ENCODE assay signal across 13 mouse cellular contexts in the genomic region with DNA sequence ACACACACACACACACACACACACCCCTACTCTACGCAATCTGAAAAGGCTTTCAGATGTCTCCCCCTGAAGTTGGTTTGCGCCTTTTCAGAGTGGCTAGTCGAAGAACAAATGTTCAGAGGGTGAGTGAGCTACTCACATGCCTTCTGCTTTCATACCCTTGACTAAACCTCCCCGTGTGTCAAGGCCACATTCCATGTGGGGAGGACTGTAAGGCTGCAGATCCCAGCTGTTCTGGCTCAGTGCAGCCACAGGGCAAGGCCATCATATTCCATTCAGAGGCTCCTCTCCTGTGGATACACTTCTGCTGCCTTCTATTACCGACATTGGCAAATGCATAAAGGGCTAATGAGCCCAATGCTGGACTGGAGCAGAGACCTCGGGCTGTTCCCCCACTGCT. TPM values are rescaled to one million over a fixed set of nuclear protein-coding genes. Genes with fewer than 3 reads are reported as not detected.
A peak's percentile ranks its signal among the peaks of the same experiment; 100 is the strongest.
DNase-seq lines count a peak whose midpoint lies in the region; ATAC-seq lines count a peak whose summit lies in the region.
"Had no signal": no experiment of that assay in that cellular context is flagged by ENCODE, and none has a peak within 500 bp of the region (broad histone marks: within the 10 kb centered on the region; RNA-seq: fewer than 3 reads in every experiment).

No protein-coding gene starts in this region.

- DNase-seq in adrenal gland, adult 18-20 months (ENCODE audit: low spot score in 2 of 2), result peak; percentile 22 to 28
- DNase-seq in urinary bladder, postnatal 36 days (ENCODE audit: low spot score in 2 of 2), result no peak
- no peak for DNase-seq in layer of hippocampus, postnatal 14 days (ENCODE audit: low spot score in 2 of 2)
- DNase-seq in right cerebral cortex, adult 2 months (ENCODE audit: low spot score in 2 of 2), result no peak
- DNase-seq: cerebellum, adult 18-20 months; thymus, postnatal 36 days had no signal

- no peak for ATAC-seq in heart, embryonic 16.5 days (replicated peaks; ENCODE audit: extremely low read depth, insufficient read depth, low FRiP score)
- no peak; the same call in 1 of the 2 replicates for ATAC-seq in heart, embryonic 12.5 days (ENCODE audit: insufficient number of reproducible peaks, low FRiP score)
- ATAC-seq in embryonic facial prominence, embryonic 15.5 days (ENCODE audit: insufficient number of reproducible peaks, low FRiP score, low TSS enrichment, low read depth), result 0 out of 2 replicates have a peak, but pooled peaks have one; percentile 16
- ATAC-seq in lung, embryonic 16.5 days (ENCODE audit: low read depth), result peak; percentile 87

- H3K9ac ChIP-seq in heart, embryonic 16.5 days (ENCODE audit: low read length), result no peak overlapping the region
- H3K9ac ChIP-seq in heart, embryonic 12.5 days, result no peak overlapping the region
- no peak overlapping the region for H3K9ac ChIP-seq in embryonic facial prominence, embryonic 15.5 days
- H3K9ac ChIP-seq in lung, embryonic 16.5 days (ENCODE audit: low read length), result no peak overlapping the region
- H3K9ac ChIP-seq: neural tube, embryonic 13.5 days had no signal

- H3K36me3 ChIP-seq in heart, embryonic 16.5 days (ENCODE audit: control insufficient read depth, insufficient read depth), result no peaks in the 10 kb centered on the region
- H3K36me3 ChIP-seq in heart, embryonic 12.5 days, result no peaks in the 10 kb centered on the region
- H3K36me3 ChIP-seq in embryonic facial prominence, embryonic 15.5 days, result no peaks in the 10 kb centered on the region
- H3K36me3 ChIP-seq in lung, embryonic 16.5 days (ENCODE audit: control insufficient read depth, insufficient read depth, low read length), result no peaks in the 10 kb centered on the region
- H3K36me3 ChIP-seq: neural tube, embryonic 13.5 days had no signal

- 64% methylated on average over 6 of the region's 6 CpGs for WGBS in heart, embryonic 16.5 days
- WGBS in heart, embryonic 12.5 days, result 65% methylated on average over 6 of the region's 6 CpGs
- 54% methylated on average over 6 of the region's 6 CpGs for WGBS in embryonic facial prominence, embryonic 15.5 days
- 53% methylated on average over 6 of the region's 6 CpGs for WGBS in lung, embryonic 16.5 days

- no peaks in the 10 kb centered on the region for H3K27me3 ChIP-seq in heart, embryonic 16.5 days (ENCODE audit: control insufficient read depth, insufficient read depth, low read length)
- no peaks in the 10 kb centered on the region for H3K27me3 ChIP-seq in heart, embryonic 12.5 days (replicated peaks)
- H3K27me3 ChIP-seq in embryonic facial prominence, embryonic 15.5 days, result no peaks in the 10 kb centered on the region
- no peaks in the 10 kb centered on the region for H3K27me3 ChIP-seq in lung, embryonic 16.5 days (ENCODE audit: control insufficient read depth, insufficient read depth, low read depth, low read length)
- H3K27me3 ChIP-seq: CH12.LX; neural tube, embryonic 13.5 days had no signal

- no peak overlapping the region for H3K4me2 ChIP-seq in heart, embryonic 16.5 days (ENCODE audit: low read depth, low read length)
- H3K4me2 ChIP-seq in heart, embryonic 12.5 days, result no peak overlapping the region
- H3K4me2 ChIP-seq in embryonic facial prominence, embryonic 15.5 days (replicated peaks), result no peak overlapping the region
- H3K4me2 ChIP-seq in lung, embryonic 16.5 days (ENCODE audit: low read depth, low read length), result no peak overlapping the region
- H3K4me2 ChIP-seq: neural tube, embryonic 13.5 days had no signal

- H3K4me1 ChIP-seq in heart, embryonic 16.5 days (ENCODE audit: control insufficient read depth, insufficient read depth, low read length), result peaks cover 22% of the 10 kb centered on the region
- peaks cover 13% of the 10 kb centered on the region for H3K4me1 ChIP-seq in heart, embryonic 12.5 days (replicated peaks)
- peaks cover 40% of the 10 kb centered on the region for H3K4me1 ChIP-seq in embryonic facial prominence, embryonic 15.5 days
- H3K4me1 ChIP-seq in lung, embryonic 16.5 days (replicated peaks; ENCODE audit: control insufficient read depth, insufficient read depth, low read length), result peaks cover 14% of the 10 kb centered on the region

- no peak overlapping the region for H3K4me3 ChIP-seq in heart, embryonic 16.5 days (ENCODE audit: low read length)
- no peak overlapping the region for H3K4me3 ChIP-seq in heart, embryonic 12.5 days
- H3K4me3 ChIP-seq in embryonic facial prominence, embryonic 15.5 days (replicated peaks), result no peak overlapping the region
- no peak overlapping the region for H3K4me3 ChIP-seq in lung, embryonic 16.5 days (ENCODE audit: low read length)
- H3K4me3 ChIP-seq: neural tube, embryonic 13.5 days had no signal

- no peaks in the 10 kb centered on the region for H3K9me3 ChIP-seq in heart, embryonic 16.5 days (replicated peaks; ENCODE audit: control insufficient read depth, low read length)
- H3K9me3 ChIP-seq in heart, embryonic 12.5 days (replicated peaks), result no peaks in the 10 kb centered on the region
- H3K9me3 ChIP-seq in embryonic facial prominence, embryonic 15.5 days (replicated peaks), result no peaks in the 10 kb centered on the region
- no peaks in the 10 kb centered on the region for H3K9me3 ChIP-seq in lung, embryonic 16.5 days (ENCODE audit: control insufficient read depth, low read length)
- H3K9me3 ChIP-seq: neural tube, embryonic 13.5 days had no signal

- peak overlapping the region; percentile 10; the same call in 1 of the 2 replicates for H3K27ac ChIP-seq in heart, embryonic 16.5 days (ENCODE audit: low read length)
- H3K27ac ChIP-seq in heart, embryonic 12.5 days (ENCODE audit: poor library complexity, severe bottlenecking), result no peak overlapping the region
- H3K27ac ChIP-seq in embryonic facial prominence, embryonic 15.5 days (replicated peaks), result peak overlapping the region; percentile 29; the same call in 1 of the 2 replicates
- peak overlapping the region; percentile 89 for H3K27ac ChIP-seq in lung, embryonic 16.5 days (ENCODE audit: low read length)
- H3K27ac ChIP-seq: neural tube, embryonic 13.5 days had no signal

RNA-seq across cellular contexts. Expression of a gene that starts 30.3 kb away (rescaled TPM):
- polyA plus RNA-seq in heart, embryonic 16.5 days (2015; fragmentation: Nextera tagmentation; extraction: Ambion mirVana), result 1.1 and 1.2 TPM in 2 replicates
- 2.3 and 3.1 TPM in 2 replicates for polyA plus RNA-seq in heart, embryonic 12.5 days (2016; fragmentation: Nextera tagmentation; extraction: Ambion mirVana)
- 1 to 10 TPM; 2.8 to 8.0 TPM for total RNA-seq in adrenal gland, adult 18-20 months (2021)
- polyA plus RNA-seq in embryonic facial prominence, embryonic 15.5 days (2015; fragmentation: Nextera tagmentation; extraction: Ambion mirVana), result 4.8 and 5.4 TPM in 2 replicates
- polyA plus RNA-seq in lung, embryonic 16.5 days (2015; fragmentation: Nextera tagmentation; extraction: Ambion mirVana), result 2.8 and 3.1 TPM in 2 replicates
- 1 to 10 TPM; 5.3 to 6.0 TPM for total RNA-seq in layer of hippocampus, postnatal 14 days (2021)
- total RNA-seq: megakaryocyte, adult 5-6 weeks had no signal

RNA-seq across cellular contexts. Expression of a gene that starts 41.3 kb away (rescaled TPM):
- polyA plus RNA-seq in heart, embryonic 16.5 days (2015; fragmentation: Nextera tagmentation; extraction: Ambion mirVana), result 20.8 and 22.5 TPM in 2 replicates
- 26.4 and 32.2 TPM in 2 replicates for polyA plus RNA-seq in heart, embryonic 12.5 days (2016; fragmentation: Nextera tagmentation; extraction: Ambion mirVana)
- 10 to 100 TPM; 43.6 to 51.2 TPM for total RNA-seq in adrenal gland, adult 18-20 months (2021)
- polyA plus RNA-seq in embryonic facial prominence, embryonic 15.5 days (2015; fragmentation: Nextera tagmentation; extraction: Ambion mirVana), result 34.7 and 38.9 TPM in 2 replicates
- 29.8 and 31.3 TPM in 2 replicates for polyA plus RNA-seq in lung, embryonic 16.5 days (2015; fragmentation: Nextera tagmentation; extraction: Ambion mirVana)
- 10 to 100 TPM; 21.0 to 21.4 TPM for total RNA-seq in layer of hippocampus, postnatal 14 days (2021)

RNA-seq across cellular contexts. Expression of a gene that starts 41.6 kb away (rescaled TPM):
- polyA plus RNA-seq in heart, embryonic 16.5 days (2015; fragmentation: Nextera tagmentation; extraction: Ambion mirVana), result 13.8 and 14.7 TPM in 2 replicates
- polyA plus RNA-seq in heart, embryonic 12.5 days (2016; fragmentation: Nextera tagmentation; extraction: Ambion mirVana), result 10.0 and 12.4 TPM in 2 replicates
- 10 to 100 TPM; 15.9 to 18.8 TPM for total RNA-seq in adrenal gland, adult 18-20 months (2021)
- 4.9 and 6.2 TPM in 2 replicates for polyA plus RNA-seq in embryonic facial prominence, embryonic 15.5 days (2015; fragmentation: Nextera tagmentation; extraction: Ambion mirVana)
- polyA plus RNA-seq in lung, embryonic 16.5 days (2015; fragmentation: Nextera tagmentation; extraction: Ambion mirVana), result 5.1 and 5.2 TPM in 2 replicates
- 1 to 10 TPM; 6.1 to 6.8 TPM for total RNA-seq in layer of hippocampus, postnatal 14 days (2021)

Comparison
In these comparisons a context has a peak if more than half of its experiments do, and no peak if none do; other contexts are left out.
1. ATAC-seq: peak in embryonic facial prominence, embryonic 15.5 days (single experiment) and lung, embryonic 16.5 days (single experiment); none in heart, embryonic 16.5 days (single experiment) and heart, embryonic 12.5 days (single experiment).
2. DNase-seq: peak in adrenal gland, adult 18-20 months (2 of 2); none in urinary bladder, postnatal 36 days (0 of 2), layer of hippocampus, postnatal 14 days (0 of 2) and right cerebral cortex, adult 2 months (0 of 2).